Mouse (Mus musculus): ENCODE results near the gene Atg9a.
A peak's percentile ranks its signal among the peaks of the same experiment; 100 is the strongest.
"Not testable (repeated sequence)": the region's sequence is repeated elsewhere in the genome, so short reads cannot be mapped to it uniquely, and the experiment has no call there.

The Atg9a gene

DNA sequence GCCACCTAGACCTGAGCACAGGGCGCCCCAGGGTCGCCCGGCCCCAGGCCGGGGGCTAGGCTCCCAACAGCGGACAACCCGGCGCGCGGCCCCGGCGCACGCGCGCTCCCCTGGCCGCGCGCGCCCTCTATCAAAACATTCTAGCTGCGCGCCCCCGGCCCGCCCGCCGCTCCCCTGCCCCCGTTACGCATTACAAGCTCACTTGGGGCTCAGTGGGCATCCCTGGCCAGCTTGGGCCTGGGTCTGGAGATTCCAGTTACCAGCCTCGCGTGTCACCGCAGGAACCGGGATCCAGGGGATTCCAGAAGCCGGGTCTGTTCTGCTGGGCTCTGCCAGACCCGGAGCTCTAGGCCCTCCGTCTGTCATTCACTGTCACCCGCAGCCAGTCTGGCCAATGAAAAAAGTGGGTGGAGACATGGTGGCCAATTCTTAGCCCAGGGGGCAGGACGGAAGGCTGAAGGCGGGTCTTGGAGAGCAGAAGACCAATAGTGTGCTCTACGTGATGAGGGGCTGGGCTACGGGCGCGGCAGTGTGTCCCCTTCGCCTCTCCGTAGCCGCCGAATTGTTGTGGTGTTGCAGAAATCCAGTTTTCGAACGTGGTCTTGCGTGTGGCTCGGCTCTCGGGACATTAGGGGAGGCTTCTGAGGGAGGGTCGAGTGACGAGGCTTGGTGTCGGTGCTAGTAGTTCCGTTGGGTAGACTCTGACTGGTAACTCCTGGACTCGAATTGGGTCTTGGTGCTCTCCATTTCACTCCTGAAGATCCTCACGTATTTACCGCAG is at the start of gene Atg9a, which contains the start of gene Ankzf1:
Gene Atg9a, minus strand, starts transcription at position 575 of the 781 bp plus-strand sequence.
Gene Ankzf1, plus strand, starts transcription at position 530 of the 781 bp plus-strand sequence.
- peak; percentile 99 for DNase-seq (ENCODE audit: low read depth, low spot score)

DNA sequence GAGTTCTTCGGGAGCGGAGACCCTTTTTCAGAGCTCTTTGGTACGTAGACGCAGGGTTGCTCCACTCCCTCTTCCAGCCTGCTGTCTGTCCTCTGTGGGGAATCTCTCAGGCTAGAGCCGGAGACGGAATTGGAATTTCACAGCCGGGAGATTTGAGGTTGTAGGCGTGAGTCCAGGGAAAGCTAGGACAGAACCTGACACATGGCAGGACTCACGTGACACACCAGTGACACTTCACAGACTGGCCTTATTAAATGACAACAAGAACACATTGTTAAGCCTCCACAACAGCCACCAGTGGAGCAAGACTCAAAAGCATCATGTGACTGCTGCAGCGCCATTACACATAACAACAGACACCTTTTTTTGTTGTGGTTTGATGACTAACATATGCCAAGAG is 47.6 kb upstream of the Atg9a start:
- no peak for DNase-seq (ENCODE audit: low read depth, low spot score)

DNA sequence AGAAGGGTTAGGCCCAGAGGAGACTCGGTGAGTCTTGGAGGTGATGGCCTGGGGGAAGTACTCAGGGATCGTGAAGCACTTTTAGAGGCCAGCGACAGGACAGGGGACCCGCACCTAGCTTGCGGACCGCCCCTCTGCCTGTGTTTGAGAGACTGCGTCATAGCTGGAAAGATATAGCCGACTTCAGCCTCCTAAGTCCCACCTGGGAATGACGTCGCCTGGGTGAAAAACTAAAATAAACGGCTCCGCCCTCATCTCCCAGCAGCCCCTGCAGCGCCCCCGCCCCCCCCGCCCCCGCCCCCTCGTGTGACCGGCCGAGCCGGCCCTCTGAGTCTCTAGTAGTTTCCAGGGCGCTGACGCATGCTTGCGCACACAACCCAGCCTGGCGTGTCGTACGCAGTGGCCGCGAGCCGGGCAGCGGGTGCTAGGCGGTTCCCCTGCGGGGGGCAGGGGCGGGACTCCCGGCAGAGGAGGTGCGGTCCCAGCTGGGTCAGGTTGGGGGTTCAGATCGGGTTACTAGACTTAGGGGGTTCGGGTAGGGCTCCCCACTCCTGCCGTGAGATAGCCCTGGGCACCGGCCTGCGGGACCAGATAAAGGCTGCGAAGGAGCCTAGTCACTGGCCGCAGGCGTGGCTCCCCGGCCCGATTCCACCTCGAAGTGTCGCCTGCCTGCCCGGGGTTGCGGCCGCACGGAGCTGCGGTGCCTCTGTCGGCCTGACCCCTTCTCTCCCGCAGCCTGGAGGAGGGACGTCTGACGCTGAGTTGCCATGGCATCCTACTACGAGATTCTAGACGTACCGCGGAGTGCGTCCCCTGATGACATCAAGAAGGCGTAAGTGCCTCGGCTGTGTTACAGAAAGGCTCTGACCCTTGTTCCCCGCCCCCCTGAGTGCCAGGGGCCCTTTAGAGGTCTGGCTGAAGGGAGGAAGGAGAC is 44.4 kb upstream of the Atg9a start, which contains the start of gene Dnajb2:
Gene Dnajb2, plus strand, starts transcription at position 290 of the 934 bp plus-strand sequence.
- DNase-seq (ENCODE audit: low read depth, low spot score): no peak

DNA sequence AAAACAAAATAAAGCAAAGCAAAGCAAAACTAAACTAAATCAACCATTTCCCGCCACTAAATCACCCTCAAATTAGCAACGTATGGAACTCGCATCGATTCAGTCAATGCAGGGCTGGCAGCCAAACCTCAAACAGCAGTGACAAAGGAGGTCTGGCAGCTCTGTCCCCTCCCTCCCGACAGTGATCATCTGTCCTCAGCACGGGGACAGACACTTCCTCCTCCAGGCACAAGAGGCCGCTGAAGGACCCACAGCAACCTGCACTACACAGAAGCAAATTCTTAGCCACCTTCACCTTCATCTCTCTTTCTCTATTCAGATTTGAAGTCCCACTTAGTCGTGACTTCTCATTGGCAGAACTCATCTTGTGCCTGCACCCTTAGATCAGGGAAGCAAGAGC is 42.6 kb upstream of the Atg9a start:
- DNase-seq (ENCODE audit: low read depth, low spot score): no peak

DNA sequence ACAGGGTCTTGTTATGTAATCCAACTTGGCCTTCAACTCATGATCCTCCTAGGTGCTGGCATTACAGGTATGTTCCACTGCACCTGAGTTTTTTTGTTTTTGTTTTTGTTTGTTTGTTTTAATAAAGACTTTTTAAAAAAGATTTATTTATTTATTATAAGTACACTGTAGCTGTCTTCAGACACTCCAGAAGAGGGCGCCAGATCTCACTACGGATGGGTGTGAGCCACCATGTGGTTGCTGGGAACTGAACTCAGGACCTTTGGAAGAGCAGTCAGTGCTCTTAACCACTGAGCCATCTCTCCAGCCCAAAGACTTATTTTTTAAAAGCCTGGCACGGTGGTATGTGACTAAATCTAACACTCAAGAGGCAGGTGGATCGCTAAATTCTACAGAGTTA is 40.5 kb upstream of the Atg9a start:
- DNase-seq (ENCODE audit: low read depth, low spot score): not testable (repeated sequence)

DNA sequence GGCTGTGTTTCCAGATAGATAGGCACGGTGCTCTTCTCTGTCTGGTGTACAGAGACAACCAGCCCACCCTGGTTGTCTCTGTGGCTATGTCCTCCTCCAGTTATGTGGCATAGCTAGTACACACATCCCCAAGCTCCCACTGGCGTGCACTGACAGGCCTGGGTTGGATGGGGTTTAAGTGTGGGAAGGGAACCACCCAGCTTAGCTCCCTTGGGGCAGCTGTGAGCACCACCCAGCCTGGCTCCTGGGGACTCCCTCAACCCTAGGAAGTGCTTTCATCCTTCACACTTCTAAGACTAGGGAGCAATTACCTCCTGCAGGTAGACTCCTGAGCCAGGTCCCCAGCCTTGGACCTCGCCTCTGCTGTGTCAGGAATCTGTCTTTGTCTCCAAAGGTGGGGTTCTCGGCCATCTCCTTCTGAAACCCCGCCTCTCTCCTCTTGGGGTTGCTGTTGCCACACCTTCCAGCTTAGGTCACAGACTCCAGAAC is 39.7 kb upstream of the Atg9a start, which contains the start of gene A630095N17Rik:
Gene A630095N17Rik, minus strand, starts transcription at position 439 of the 489 bp plus-strand sequence.
- no peak for DNase-seq (ENCODE audit: low read depth, low spot score)

DNA sequence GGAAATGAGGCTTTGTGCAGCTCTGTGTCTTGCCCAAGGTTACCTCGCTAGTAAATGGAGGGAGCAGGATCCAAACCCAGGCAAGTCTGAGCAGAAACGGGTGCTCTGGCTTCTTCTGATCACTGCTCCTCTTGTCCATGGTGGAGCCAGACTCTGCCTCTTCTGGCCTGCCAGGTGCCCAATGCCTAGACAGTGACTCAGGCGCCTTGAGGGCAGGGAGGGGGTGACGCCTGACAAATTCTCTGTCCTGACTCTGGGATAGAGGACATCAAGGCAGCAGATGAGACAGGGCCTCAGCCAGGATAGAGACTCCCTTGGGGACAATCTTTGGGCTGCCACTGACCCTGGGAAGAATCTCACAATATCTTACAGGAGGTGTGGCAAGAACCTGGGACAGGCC is 39.2 kb upstream of the Atg9a start:
- no peak for DNase-seq (ENCODE audit: low read depth, low spot score)

DNA sequence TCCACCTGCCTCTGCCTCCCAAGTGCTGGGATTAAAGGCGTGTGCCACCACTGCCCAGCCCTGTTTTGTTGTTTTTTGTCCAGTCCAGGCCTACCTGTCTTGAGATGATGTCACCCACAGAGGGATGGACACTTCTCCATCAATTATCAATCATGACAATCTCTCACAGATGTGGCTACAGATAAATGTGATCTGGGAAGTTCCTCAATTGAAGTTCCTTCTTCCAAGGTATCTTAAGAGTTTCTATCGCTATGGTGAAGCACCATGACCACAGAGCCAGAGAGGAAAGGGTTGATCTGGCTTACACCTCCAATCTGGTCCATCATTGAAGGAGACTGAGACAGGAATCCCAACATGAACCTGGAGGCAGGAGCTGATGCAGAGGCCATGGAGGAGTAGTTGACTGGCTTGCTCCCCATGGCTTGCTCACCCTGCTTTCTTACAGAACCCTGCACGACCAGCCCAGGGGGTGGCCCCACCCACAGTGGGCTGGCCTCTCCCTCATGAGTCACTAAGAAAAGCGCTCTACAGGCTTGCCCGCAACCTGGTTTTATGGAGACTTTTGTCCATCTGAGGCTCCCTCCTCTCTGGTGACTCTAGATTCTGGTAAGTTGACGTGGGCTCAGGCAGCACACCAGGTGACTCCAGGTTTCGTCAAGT is 38.5 kb upstream of the Atg9a start:
- no peak for DNase-seq (ENCODE audit: low read depth, low spot score)

DNA sequence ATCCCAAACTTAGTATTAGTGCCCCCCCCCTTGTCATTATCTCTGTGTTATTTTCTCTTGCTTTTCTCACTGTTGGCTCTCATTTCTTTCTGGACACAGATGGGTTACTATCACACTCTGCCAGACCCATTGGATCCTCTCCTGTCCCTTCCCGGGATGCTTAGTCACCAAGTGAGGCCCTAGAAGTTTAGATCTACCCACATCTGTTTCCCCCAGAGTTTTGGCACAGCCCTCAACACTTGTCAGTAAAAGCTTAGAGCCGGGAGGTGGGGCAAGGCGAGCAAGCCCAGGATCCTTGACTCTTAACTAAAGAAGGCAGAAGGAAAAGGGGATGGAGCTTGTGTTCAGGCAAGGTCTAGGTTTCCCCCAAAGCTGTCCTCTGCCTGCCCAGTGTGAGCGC is 37.2 kb upstream of the Atg9a start:
- no peak for DNase-seq (ENCODE audit: low read depth, low spot score)

DNA sequence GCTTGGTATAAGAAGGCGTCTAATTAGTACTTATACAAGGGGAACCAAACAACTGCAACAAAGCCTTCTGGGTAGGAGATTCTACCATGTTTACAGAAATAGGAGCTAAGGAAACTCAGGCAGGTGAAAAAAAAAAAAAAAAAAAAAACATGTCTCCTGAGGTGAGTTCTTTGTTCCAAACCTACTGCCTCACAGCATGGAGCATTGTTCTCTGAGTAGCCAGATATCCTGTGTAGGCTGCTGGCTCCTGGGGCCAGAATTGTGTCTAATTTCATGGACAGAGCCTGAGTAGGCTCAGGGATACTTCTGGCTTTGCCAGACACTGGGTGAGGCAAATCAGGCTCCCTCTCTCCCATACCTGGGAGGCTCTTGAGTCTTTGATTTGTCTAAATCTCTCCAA is 35.7 kb upstream of the Atg9a start:
- no peak for DNase-seq (ENCODE audit: low read depth, low spot score)

DNA sequence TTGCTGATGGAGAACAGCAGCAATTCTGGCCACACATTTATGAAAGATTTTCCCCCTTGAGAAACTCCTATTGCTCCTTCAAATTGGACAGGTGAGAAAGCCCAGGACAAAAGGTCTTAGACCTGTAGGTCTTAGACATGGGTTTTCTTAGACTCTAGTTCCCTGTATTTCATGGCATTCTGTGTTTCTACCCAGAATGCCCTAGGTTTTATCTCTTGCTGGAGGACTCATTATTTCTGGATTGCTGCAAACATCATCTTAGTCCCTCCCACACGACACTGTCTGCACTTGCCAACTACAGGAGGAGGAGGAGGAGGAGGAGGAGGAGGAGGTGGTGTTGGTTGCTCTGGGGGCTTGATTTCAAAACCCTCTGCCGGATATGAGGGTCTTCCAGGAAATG is 34.1 kb upstream of the Atg9a start:
- no peak for DNase-seq (ENCODE audit: low read depth, low spot score)

DNA sequence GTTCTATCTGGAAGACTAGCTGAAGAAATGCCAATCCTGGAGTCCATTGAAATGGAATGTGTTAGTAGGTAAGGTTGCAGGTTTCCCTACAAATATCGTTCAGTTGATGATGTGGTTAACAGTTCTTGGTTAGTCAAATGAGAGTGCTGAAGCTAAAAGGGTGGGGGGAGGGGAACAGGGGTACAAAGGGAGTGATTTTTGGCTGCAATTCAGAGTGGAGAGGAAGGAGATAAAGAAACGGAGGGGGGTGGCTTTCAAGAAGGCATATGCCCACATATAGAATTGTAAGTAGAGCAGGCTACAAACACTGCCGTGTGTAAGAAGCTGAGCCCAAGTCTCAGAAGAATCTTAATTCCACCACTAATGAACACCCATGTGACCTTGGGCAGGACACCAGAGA is 33.5 kb upstream of the Atg9a start:
- no peak for DNase-seq (ENCODE audit: low read depth, low spot score)

DNA sequence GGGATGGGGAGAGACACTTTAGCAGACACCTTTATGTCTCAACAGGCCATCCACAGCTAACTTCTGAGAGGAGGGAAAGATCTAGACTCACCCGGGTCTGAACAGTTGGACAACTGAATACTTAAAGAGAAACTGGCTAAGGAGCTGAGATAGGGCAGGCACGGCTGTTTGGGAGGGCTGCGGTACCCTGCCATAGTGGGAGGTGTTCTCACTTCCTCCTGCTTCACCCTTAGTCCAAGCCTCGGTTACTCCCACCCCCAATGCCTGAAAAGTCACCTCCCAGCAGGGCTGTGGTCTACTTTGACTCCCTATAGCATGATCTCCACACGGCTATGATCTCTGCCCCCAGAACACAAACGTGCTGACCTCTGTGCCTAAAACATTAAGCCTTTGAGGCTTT is 31.5 kb upstream of the Atg9a start:
- DNase-seq (ENCODE audit: low read depth, low spot score): no peak

DNA sequence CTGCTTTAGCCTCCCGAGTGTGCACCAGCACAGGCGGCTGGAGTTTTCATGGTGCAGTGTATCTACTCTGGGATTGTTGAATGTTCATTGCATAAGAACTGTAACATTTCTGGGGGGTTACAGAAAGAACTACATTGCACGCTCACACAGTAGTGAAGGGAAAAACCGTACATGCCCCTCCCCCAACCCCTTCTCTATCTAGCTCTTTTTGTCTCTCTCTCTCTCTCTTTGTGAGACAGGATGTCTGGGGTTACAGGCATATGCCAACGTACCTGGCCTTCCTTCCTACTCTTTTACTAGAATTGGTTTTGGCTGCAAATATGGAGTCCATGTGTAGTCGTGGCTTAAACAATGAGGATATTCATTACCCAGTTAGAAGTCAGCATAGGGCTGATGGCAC is 30.9 kb upstream of the Atg9a start:
- no peak for DNase-seq (ENCODE audit: low read depth, low spot score)

DNA sequence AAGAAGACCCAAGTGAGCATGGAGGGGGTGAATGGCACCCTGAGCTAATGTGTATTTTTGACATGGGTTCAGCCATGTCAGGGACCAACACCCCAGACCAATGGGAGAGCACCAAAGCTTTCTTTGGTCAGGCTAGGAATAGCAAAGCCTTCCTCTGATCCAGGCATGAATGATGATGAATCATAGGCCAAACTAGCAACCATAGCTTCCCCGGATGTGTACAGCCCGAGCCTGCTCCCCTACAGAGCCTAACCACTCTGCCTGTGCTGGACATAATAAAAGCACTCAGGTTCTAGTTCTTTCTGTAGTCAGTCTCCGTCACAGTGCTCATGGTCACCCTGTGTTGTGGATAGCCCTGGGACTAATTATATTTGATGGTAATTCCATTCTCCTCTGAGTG is 29.5 kb upstream of the Atg9a start:
- no peak for DNase-seq (ENCODE audit: low read depth, low spot score)

DNA sequence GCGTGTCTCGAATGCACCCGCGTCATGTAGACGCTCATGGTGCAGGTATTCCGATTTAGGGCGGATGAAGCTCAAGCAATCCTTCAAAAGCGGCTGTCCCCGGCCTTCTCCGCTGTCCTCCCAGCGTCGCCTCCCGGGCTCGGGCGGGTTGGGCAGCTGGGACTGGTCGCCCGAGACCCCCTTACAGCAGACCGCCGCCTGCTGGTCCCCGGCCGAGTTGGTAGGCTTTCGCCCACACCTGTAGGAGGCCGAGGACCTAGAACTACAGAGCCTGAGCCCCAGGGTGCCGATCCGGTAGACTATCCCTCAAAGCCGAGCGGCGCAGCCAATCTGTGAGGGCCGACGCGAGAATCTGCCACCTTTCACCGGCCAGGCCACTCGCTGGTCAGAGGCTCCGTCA is 27.5 kb upstream of the Atg9a start, which contains the start of gene Tuba4a:
Gene Tuba4a, minus strand, starts transcription at position 335 of the 400 bp plus-strand sequence.
- DNase-seq (ENCODE audit: low read depth, low spot score): no peak

DNA sequence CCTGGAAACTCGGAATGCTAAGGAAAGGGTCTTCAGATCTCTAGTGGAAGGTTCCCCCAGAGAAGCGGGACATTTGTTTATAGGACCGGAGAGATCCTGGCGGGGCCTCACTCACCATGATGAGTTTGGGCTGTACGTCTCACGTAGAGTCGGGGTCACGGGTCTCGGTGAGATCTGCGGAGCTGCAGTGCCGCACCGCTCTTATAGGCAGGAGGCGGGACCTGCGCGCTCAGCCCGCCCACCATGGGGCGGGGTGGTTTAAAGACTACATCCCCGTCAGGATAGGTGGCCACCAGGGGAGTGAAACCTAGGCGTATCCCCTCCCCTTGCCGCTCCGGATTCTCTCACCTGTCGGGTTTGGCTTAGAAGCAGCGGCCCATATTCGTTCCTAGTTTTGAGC is 27.1 kb upstream of the Atg9a start:
- DNase-seq (ENCODE audit: low read depth, low spot score): peak; percentile 86

DNA sequence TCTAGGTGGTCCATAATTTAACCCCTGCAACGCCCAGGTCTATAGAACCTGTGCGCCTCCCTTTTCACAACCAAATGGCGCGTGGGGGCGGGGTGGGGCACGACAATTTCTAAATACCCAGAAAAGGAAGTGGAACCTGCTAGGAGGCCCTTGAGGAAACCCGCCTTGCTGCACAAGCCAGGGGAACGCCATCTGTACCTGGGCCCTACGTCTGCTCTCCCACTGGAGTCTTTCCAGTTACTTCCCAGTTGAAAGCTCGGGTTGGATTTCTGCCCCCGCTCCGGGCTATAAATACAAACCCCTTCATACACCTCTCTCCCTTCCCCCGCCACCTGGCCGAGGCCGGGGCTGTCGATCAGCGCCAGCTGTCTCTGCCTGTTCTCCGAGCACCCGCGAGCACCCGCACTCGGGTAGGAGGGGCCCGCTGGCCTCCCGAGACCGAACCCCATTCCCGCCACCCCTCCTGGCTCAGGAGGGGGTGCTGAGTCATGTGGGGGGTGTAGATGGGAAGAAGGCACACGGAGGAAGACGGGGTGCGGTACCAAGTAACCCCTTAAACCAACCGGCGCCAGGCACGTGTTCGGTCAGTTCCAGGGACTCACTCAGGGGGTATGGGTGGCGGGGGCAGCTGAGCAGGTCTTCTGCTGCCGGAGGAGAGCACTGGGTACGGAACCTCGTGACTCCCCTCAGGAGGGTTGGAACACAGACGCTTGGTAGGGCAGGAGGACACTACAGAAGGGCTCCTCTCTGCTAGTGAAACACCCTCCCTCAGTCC is 26.4 kb upstream of the Atg9a start:
- DNase-seq (ENCODE audit: low read depth, low spot score): peak; percentile 74

DNA sequence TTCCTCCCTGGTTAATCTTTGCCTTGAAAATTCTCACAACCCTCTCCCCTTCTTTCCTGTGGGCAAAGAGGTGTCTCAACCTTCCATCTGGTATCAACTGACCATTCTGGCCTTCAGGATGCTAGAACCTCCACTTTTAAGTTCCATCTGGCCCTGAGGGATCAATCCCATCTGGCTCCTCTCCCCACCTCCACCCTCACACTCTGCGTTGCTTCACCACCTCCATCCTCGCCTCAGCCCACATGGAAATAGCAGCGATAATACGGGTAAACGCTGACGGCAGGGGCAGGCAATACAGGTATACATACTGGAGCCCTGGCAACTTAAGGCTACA is 25.9 kb upstream of the Atg9a start:
- DNase-seq (ENCODE audit: low read depth, low spot score): no peak

DNA sequence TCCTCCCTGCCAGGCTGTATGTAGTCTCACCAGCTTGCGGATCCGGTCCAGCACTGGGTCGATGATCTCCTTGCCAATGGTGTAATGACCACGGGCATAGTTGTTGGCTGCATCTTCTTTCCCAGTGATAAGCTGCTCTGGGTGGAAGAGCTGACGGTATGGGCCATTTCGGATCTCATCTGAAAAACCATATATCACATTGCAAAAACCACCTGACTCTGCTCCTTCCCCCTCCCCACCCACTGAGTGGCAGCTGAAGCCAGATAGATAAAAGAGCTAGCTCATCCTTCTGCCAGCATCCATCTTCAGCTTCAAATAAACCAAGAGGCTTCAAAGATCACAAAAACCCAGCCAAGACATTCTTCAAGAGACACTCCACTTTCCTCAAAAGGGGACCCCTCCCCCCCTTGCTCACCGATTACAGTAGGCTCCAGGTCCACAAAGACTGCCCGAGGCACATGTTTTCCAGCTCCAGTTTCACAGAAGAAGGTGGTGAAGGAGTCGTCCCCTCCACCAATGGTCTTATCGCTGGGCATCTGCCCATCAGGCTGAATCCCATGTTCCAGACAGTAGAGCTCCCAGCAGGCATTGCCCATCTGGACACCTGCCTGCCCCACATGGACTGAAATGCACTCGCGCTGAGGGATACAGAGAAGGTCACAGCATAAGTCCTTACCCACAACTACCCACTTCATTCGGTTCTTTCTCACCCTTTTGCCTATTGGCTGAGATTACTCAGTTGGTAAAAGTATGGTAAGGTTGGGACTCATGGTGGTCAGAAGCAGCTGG is 25.0 kb upstream of the Atg9a start:
- DNase-seq (ENCODE audit: low read depth, low spot score): no peak
